Mouse (Mus musculus) urinary bladder, postnatal 25 days (tissue): ENCODE results near the gene Ppp4r4.
"Not testable (repeated sequence)": the region's sequence is repeated elsewhere in the genome, so short reads cannot be mapped to it uniquely, and the experiment has no call there.

Experiments used
- DNase-seq: peaks from one replicate; pipeline ENCODE4 v3.0.0; 2022; ENCODE audit warnings: low spot score

The Ppp4r4 gene

DNA sequence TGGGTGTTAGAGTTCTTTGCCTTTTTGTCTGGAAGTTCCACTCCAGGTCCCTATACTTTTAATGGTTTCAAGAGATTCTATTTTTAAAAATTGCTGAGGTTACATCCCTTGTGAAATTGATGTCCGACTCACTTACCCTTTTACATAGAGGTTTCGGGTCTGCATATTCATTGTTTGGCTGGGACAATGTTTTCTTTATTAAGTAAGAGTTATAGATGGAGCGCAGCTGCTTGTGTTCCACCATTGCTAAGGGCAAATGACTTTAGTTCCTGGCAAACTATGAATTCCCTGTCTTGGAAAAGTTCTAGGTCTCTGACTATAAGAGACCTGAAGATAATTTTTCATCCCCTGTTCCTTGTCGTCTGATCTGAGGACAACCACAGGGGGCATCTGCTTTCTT lies 8.3 kb downstream of the Ppp4r4 start:
- DNase-seq, result no peak

DNA sequence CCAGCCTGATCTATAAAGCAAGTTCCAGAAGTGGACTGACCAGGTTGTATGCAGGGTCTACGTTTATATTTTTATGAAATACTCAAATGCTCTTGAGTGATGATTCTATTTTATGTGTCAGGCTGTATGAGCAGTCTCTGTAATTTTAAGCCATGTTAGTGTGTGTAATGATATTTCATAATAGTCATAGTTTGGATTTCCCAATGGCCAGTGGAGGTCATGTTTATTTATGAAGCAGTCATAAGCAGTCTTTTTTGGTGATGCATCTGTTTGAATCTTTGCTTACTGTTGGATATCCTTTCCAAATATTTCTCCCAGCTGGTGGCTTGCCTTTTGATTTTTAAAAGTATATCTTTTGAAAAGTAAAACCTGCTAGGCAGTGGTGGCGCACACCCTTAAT lies 11.3 kb downstream of the Ppp4r4 start:
- no peak for DNase-seq

DNA sequence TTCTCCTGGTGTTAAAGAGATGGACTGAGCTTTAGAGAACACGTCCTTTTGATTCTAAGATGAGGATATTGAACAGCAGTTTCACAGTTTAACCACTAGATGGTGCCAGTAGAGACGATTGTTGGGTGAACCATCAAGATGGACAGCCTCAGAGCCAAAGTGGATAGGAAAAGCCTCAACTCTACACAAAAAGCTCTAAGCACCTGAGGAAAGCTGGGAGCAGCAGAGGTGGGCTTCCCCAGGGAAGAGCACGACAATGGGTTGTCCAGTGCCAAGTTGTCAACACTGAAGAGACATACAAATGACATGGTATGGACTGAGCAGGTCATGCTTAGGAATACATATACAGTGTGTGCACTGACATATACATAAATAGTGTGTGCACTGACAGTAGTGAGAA lies 12.1 kb downstream of the Ppp4r4 start:
- no peak for DNase-seq

DNA sequence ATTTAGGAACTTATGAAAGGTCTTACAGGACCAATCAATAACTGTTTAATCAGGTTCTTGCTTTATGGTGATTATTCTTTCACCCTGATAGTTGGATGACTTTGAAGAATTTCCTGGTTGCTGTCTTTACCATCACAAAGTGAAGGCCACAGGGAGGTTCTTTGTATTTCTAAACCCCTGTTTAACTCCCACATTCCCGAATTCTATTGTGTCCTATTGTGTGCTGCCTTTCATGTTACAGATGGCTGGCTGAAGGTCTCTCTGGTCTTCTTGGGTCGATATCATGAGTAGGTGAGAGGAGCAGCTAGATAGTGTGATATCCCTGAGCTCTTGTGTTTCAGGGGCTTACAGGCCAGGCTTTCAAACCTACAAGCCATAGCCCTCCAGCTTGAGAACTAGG lies 15.4 kb downstream of the Ppp4r4 start:
- DNase-seq, result no peak

DNA sequence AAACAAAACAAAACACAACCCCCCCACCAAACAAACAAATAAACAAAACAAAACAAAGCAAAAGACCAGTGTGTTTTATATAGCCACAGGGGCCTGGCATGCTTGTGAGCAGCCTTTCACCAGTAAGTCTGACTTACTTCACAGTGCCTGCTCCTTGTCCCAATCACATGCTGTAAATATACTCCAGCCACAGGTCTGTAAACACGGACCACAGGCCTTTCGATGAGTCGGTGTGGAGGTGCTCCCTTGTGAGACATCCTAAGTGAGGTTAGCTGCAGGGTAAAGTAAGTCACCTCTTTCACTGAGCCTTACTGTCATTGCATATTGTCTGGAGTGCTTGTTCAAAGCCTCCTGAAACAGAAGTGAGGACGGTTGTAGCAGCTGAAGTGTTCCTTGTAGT lies 16.4 kb downstream of the Ppp4r4 start:
- no peak for DNase-seq

DNA sequence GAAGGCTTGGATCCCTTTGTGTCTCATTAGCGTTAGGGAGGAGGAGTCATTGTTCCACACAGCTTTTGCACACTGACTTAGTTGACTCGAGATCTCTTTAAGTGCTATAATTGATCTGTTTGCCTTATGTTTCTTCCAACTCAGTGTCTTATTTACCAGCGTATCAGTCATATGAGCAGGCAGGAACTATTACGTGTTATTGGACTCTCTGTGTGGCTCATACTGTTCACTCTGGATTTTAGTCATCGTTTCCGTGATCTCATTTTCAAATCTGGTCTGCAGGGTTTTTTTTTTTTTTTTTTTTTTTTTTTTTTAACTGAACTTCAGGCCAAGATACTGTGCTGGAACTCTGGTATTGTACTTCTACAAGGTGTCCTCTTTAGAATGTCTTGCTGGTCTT lies 18.0 kb downstream of the Ppp4r4 start:
- DNase-seq, result no peak

DNA sequence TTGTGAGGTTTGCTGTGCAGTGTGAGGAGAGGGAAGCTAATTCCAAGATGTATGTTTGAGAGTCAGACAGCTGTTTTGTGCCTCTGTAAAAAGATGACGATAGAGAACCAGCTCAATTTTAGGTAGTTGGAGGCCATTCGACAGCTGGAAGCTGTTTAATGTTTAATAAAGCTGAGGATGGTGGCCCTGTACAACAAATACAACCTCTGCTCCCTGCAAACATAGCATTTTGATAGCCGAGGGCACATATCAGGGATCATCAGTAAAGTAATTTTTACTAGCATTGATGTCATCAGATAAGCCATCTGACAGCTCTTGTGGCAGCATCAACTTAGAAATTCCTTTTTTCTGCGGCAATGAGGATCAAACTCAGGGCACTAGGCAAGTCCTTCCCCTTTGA lies 19.3 kb downstream of the Ppp4r4 start:
- no peak for DNase-seq

DNA sequence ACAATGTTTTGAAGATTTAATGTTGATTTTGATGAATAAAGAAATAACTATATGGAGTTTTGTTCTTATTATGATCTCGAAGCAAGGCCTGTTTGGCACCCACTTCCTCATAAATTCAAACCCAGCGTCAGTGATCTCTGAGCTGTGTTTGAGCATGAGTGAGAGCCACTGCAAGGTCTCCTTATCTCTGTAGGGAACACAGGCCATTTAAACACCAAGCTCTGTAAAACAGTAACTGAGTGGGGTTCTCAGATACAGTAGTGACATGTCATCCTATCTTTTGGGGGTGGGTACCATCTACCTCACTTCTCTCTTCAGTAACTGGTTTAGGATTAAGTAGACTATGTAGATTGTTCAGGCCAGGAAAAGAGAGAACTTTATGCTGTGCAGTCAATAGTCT lies 20.4 kb downstream of the Ppp4r4 start:
- DNase-seq, result no peak

DNA sequence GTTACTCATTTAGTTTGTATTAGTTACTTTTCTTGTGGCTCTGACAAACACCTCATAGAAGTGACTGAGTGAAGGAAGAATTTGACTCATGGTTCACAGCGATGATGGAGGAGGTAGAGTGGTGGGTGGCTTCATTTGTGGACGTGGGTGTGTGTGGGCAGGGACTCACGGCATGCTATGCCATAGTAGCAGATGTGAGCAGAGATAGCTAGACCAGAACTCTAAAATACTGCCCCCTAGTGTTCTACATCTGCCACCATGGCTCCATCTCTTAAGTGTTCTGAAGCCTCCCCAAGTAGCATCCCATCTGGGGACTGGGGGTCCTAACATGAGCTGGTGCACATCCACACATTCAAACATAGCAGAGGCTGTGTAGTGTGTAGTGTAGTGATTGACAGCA lies 21.4 kb downstream of the Ppp4r4 start:
- DNase-seq, result no peak

DNA sequence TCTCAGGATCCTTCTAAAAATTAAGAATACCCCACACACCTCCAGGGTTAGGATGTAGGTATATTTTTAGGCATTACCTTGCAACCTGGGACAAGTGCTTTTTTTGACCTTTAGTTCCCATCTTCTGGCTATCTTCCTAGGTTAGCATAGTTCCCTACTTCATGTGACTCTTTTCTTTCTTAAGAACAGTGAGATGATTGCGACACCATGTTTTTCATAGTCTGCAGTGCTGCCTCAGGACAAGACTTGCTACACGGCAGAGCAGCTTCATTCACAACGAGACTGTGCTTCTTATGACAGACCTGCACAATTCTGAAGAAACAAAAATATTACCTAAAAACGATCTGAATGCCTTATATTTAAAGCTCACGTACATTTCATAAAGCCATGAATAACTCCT lies 24.8 kb downstream of the Ppp4r4 start:
- DNase-seq, result no peak

DNA sequence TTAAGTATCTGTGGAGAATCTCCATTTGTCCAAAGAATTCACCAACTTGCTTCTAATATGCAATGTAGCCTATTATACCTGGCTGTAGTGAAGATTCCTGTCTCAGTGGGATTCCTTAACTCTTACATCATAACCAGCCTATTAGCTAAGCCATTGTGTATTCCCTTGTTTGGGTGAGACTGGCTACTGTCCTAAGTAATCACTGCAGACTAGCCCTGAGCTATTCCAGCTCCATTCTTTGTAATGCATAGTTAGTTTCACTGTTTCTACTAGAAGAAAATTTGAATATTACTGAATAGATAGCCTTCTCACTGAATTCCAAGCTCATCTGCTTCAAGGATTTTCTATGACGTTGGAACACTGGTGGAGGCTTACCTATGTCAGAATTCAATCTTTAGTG lies 32.6 kb downstream of the Ppp4r4 start:
- no peak for DNase-seq

DNA sequence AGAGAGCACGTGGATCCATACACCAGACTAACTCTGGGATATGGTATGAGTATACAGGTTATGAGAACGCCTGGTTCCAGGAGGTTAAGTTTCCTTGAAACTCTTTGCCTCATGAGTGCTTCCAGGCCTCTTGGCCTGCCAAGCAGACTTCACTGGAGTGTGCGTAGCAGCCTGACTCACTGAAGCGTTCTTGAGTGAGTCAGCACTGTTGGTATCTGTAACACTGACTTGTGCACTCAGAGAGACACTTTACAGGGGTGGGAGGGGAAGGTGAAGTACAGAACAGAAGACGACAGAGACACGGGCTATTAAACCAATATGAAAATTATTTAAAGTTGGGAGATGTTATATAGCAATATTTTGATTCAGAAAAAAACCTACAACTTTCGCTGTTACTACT lies 33.1 kb downstream of the Ppp4r4 start:
- no peak for DNase-seq

DNA sequence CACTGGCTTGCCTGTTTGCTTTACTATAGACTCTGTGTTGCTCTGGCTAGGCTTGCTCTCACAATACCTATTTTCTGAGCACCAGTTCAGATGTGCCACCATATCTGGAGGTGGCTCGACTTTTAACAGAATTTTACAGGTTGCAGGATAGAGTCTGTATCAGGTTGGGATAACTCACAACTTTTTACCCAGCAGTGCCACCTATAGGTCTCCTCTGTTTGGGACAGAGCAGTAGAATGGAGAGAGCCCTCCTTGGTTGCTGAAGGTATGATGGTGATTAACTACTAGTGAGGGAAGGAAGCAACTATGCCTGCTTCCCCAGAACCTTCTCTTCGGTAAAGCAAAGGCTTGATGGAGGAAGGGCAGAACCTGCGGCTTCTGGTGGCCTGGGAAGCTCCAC lies 35.0 kb downstream of the Ppp4r4 start:
- DNase-seq, result no peak

DNA sequence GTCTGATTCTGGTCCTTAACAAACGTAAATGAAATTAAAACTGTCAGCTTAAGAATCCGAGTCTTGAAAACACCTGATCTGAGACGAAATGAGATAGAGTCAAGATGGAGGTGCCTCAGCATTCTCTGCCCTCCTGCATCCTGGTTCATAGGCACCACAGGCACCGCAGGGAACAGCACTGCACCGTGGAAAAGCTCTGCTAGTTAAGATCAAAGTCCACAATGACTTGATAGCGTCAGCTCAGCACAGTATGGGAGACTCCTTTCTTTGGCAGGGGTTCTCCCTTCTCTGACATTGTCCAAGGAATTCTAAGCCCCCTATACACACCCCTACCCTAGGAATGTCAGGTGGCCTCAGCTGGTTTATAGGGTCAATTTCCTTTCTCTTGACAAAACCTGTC lies 37.6 kb downstream of the Ppp4r4 start:
- no peak for DNase-seq

DNA sequence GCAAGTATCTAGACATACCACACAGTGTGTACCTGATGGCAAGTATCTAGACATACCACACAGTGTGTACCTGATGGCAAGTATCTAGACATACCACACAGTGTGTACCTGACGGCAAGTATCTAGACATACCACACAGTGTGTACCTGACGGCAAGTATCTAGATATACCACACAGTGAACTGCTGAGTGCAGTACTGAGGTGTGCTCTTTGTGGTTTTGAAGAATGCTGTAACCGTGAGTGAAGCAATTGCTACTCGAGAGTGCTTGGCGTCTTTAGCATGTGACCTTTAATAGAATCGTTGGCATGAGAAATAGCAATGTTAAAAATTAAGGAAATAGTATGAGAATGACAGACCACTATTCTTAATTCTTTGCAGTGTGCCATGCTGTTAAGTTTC lies 46.1 kb downstream of the Ppp4r4 start:
- DNase-seq, result not testable (repeated sequence)

DNA sequence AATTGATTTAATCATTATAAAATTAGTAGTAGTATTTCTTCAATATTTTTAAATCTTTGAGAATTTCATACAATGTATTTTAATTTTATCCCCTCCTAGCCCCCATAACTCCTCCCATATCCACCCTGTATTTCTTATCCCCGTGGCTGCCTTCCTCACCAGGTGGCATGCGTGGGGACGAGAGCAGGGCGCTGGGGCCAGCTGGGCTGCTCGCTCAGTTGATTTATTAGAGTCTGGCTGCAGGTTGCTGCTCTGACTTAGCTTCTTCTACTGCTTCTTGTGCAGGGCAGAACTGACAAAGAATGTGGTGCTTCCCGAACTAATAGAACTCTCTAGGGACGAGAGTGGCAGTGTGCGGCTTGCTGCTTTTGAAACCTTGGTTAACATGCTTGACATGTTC lies 51.7 kb downstream of the Ppp4r4 start:
- no peak for DNase-seq

DNA sequence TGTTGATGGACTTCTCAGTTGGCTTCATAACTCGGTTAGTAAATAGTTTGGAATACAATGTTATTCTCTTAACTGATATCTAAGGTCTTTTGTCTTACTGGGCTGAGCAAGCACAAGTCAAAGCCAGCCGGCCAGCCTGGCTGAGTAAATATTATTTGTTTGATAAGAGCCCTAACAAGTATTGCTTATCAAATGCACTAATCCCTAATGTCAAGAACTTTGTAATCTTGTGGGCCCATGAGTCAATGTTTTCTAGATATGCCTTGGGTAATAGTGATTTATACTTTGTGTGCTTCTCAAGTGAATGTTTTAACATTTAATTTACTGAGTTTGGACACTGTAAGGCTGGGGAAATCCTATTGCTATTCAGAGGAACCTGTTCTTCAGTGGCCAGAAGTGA lies 66.3 kb downstream of the Ppp4r4 start:
- DNase-seq, result no peak

DNA sequence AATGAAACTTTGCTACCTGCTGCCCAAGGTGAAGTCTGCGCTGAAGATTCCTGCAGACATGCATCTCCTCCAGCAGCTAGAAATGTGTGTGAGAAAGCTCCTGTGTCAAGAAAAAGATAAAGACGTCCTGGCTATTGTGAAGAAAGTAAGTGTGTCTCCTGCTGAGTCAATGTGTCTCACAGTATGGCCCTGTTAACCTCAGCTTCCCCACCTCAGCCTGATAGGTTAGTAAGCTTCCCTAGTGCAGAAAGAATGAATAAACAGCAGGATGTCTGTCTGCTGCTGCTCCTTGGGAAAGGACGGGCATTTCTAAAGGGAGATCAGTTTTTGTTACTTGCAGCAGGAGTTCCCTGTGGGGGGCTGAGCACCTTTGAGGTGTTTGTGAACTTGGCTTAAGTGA lies 68.3 kb downstream of the Ppp4r4 start:
- DNase-seq, result no peak

DNA sequence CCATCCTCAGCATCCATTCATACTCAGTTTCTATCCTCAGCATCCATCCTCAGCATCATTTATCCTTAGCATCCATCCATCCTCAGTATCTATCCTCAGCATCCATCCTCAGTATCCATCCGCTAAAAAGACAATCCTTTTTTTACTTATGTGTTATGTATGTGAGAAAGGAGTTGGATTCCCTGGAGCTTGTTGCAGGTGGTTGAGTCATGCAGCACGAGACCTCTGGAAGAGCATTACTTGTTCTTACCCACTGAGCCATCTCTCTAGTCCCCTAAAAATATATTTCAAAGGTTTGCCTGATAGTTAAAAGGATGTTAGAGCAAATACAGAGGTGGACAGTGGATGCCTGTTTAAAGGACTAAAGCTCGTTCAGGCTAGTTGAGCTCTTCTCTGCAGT lies 69.8 kb downstream of the Ppp4r4 start:
- DNase-seq, result no peak

DNA sequence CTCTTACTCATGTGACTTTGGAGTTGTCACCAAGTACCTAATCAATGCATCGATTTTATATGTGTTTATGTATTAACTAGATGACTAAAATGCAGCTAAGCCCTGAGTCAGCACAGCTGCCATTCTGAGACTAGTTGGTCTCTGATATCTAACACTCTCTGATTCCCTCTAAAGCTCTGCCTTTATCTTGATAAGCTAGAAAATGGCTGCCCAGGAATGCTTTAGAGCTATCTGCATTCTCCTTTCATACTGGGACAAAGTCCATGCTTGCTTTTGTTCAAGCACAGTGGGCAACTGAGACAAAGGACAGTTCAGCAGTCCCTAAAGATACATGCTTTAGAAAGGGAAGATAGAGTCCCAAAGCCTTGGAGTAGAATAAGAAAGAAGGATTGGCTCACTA lies 83.1 kb downstream of the Ppp4r4 start:
- no peak for DNase-seq

DNA sequence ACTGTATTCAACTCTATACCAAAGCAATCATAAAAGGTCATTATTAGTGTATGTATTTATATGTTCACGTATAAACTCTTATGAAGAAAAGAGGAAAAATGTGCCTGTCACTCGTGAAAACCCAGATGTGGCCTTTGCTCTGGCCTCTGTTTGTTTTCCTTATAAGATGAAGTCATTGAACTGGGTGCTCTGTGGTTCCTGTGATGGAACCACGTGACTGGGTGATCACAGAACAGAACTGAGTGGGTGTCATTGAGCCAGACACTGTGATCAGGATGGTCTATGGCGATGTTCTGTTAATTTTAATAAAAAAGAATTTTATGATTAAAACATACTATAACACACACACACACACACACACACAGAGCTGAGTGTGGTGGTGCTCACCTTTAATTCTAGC lies 83.7 kb downstream of the Ppp4r4 start:
- DNase-seq, result no peak

DNA sequence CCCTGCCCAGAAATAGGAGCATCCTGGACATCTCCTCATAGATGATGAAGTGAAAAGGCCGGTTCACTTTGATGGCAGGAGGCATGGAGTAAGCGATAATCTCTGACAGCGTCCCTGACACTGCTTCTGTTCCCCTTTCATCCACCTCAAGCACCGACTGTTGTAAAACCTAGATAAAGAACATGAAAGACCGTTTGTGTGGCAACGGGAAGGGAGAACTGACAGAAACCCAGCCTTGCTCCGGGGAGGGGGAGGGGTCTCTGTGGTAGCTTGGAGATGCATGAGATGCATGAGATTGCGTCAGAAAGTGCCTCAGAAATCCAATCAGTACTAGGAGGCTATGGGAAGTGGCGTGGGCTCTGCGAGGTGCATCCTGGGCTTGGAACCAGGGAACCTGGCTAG lies 84.8 kb downstream of the Ppp4r4 start:
- no peak for DNase-seq

DNA sequence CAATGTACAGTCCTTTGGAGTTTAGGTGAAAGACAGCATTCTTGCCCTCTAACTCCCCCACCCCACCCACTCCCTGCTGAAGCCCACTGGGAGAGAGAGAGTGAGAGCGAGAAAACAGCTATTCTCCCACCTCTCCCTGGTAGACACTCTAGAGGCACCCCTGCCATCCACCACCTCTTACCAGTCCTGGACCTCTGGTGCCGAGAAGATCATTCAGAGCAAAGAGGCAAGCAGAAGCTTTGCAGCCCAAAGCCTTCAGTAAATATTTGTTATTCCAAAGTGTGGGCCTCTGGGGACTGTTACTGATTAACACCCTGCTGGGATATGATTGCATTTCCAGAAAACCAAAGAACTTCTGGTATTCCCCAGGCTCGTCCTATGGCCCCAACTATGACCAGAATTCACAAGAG lies 99.1 kb downstream of the Ppp4r4 start, which contains the start of gene Serpina10:
Gene Serpina10, minus strand, starts transcription at position 242 of the 410 bp plus-strand sequence.
- DNase-seq, result no peak

DNA sequence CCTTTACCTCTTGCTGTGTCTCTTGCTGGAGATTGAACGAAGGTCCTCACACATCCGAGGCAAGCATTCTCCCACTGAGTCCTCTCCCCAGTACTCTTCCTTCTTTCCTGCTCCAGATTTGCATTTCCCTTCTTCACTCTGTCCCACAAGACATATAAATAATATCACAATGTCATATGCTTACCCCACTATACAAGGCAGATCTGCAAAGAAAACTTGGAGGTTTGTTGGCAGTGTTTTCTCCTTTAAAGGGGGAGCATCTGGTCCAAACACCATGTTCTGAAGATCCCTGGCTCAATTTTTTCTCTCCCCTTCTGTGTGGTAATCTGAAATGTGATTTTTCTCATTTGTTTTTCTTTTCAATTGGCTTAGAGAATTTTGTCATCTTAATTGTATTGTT lies 102.3 kb downstream of the Ppp4r4 start:
- DNase-seq, result no peak

DNA sequence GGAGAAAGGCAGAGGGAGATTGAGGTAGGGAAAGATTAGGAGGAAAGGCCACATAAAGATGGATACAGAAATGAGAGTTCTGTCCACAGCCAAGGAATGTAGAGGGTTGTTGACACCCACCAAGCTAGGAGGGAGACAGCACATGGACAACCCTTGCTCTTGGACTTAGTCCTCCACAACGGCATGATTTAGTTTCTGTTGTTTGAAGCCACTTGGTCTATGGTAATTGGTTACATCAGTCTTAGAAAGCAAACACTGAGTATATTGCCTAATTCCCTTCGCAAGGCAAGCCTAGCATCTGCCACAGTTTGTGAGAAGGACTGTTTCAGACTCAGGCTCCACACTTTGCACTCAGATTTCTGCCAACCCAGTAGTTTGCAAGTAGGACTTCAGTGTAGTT lies 103.8 kb downstream of the Ppp4r4 start:
- DNase-seq, result no peak
